Mouse (Mus musculus): Measurements from ENCODE around the gene Ndufs7.

GRCm38 (mm10) chr10:80255881-80256535 is 7.1 kb downstream of the Ndufs7 start:
- no peak for TF ChIP-seq CTCF (conservative IDR thresholded peaks at IDR 0.05 in 1 of 2, IDR thresholded peaks at IDR 0.05 in 1 of 2; ENCODE audit: low read depth in 2 of 2, low read length in 2 of 2)
- no peak for TF ChIP-seq POLR2AphosphoS2 (IDR thresholded peaks at IDR 0.05; ENCODE audit: low read depth, low read length)
- no peak for TF ChIP-seq ZC3H11A (IDR thresholded peaks at IDR 0.05; ENCODE audit: low read depth, low read length)
